Mouse (Mus musculus): ENCODE results near the gene Vpreb3.
"Not testable (repeated sequence)": the region's sequence is repeated elsewhere in the genome, so short reads cannot be mapped to it uniquely, and the experiment has no call there.

Vpreb3 gene

GRCm38 (mm10) chr10:75973846-75974245 lies 31.0 kb downstream of the Vpreb3 start:
- DNase-seq (ENCODE audit: inconsistent ontology term): no peak

- DNase-seq (ENCODE audit: inconsistent ontology term): no peak
Observed at GRCm38 (mm10) chr10:75975216-75975615, 32.4 kb downstream of the Vpreb3 start.

GRCm38 (mm10) chr10:75978119-75978834 lies 35.4 kb downstream of the Vpreb3 start:
- DNase-seq (ENCODE audit: inconsistent ontology term): peak; percentile 2

GRCm38 (mm10) chr10:75978835-75979157 lies 35.9 kb downstream of the Vpreb3 start:
- DNase-seq (ENCODE audit: inconsistent ontology term): peak; percentile 32

GRCm38 (mm10) chr10:75979432-75979831 lies 36.6 kb downstream of the Vpreb3 start:
- no peak for DNase-seq (ENCODE audit: inconsistent ontology term)

GRCm38 (mm10) chr10:75990430-75991042 lies 47.7 kb downstream of the Vpreb3 start:
- DNase-seq (ENCODE audit: inconsistent ontology term): peak; percentile 5

- no peak for DNase-seq (ENCODE audit: inconsistent ontology term)
Observed at GRCm38 (mm10) chr10:75993616-75994240, 50.9 kb downstream of the Vpreb3 start.

GRCm38 (mm10) chr10:75994531-75995210 lies 51.8 kb downstream of the Vpreb3 start:
- not testable (repeated sequence) for DNase-seq (ENCODE audit: inconsistent ontology term)

- no peak for DNase-seq (ENCODE audit: inconsistent ontology term)
Observed at GRCm38 (mm10) chr10:75995463-75995862, 52.6 kb downstream of the Vpreb3 start.

GRCm38 (mm10) chr10:75996315-75996714 lies 53.5 kb downstream of the Vpreb3 start:
- peak; percentile 2 for DNase-seq (ENCODE audit: inconsistent ontology term)
